Mouse (Mus musculus) lung, adult 2 months (tissue): Measurements from ENCODE around the gene Snapc1. TPM values are rescaled to one million over a fixed set of nuclear protein-coding genes. Genes with fewer than 3 reads are reported as not detected.
A peak's percentile ranks its signal among the peaks of the same experiment; 100 is the strongest.

Experiments
- DNase-seq: peaks from one replicate; pipeline ENCODE4 v3.0.0; 2022
- H3K4me1 ChIP-seq: fragments of 200-500 bp; 2 replicates; pipeline ENCODE4 v1.6.1; 2011; ENCODE audit warnings: low read length; ENCODE audit not compliant: control insufficient read depth, insufficient read depth
- H3K4me3 ChIP-seq: fragments of 200-500 bp; replicated peaks from 2 replicates; pipeline ENCODE3; 2011; ENCODE audit warnings: low read depth, mild to moderate bottlenecking, control low read depth, low read length; ENCODE audit errors: extremely low read depth
- CTCF ChIP-seq: fragments of 200-500 bp; IDR thresholded peaks from 2 replicates; pipeline ENCODE4 v1.5.1; 2011; ENCODE audit warnings: mild to moderate bottlenecking, low read length, control low read depth; ENCODE audit not compliant: insufficient read depth
- POLR2A ChIP-seq: fragments of 200-500 bp; IDR thresholded peaks from 2 replicates; pipeline ENCODE4 v1.6.1; 2011; ENCODE audit warnings: low read depth, mild to moderate bottlenecking, control low read depth, low read length, borderline replicate concordance; ENCODE audit errors: extremely low read depth
- WGBS: fragments of 180-500 bp; shearing (Covaris S2); methylation state at CpG from one replicate; pipeline ENCODE4 v1.1.7; 2018; 5-methylcytosine and 5-hydroxymethylcytosine counted together
- polyA plus RNA-seq: library from polyadenylated mRNA; depleted of rRNA; stranded (reverse); fragments of >200 nt; gene quantifications from 2 replicates; pipeline ENCODE4 v1.2.3, GENCODE M21; 2012

Snapc1 gene
- polyA plus RNA-seq, 1 experiment = 8.2 TPM

DNA sequence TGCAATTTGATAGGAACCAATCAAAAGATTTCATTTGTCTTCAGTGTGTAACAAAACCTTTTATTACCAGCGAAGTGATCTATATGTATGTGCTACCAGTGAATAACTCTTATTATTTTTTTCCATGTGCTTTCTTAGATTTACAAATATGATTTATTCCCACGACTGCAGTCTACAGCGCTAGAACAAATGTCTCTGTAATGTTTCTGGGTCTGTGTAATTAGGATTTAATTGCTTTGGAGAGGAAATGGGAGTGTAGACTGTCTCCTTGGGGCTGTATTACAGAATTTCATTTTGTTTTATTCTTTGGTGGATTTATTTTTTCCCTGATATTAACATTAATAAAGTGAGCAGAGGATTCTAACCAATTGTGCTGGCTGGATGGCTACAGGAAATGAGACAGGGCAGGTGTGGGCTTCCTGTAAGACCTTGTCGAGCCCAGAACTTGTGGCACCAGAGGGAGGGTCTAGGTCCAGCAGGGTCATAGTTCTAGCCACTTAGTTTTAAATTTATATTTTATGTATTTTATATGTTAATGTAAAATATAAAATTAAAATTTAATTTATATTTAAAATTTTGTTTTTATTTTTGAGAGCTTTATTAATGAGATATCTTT, 24.2 kb downstream of the Snapc1 start:
- H3K4me1 ChIP-seq = no peaks in the 10 kb centered on the region
- DNase-seq = no peak
- H3K4me3 ChIP-seq = no peak overlapping the region
- TF ChIP-seq POLR2A (no peak), CTCF (no peak)
- 76% methylated on average over 4 of the region's 4 CpGs for WGBS

DNA sequence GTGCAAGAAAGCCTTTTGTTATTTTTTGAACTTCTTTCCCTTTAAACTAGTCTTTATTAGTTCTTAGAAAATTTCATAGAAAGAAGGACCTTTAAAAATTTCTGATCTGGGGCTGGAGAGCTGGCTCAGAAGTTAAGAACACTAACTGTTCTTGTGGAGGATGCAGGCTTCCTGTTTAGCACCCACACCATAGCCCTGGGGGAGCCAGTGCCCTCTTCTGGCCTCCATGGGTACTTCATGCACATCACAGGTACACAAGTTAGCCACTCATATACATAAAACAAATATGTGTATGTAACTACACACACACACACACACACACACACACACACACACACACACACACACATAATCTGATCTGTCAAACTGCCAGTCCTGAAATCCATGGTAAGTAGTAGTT, 25.3 kb downstream of the Snapc1 start:
- Histone ChIP-seq H3K4me1 (no peaks in the 10 kb centered on the region), H3K4me3 (no peak overlapping the region)
- TF ChIP-seq CTCF (peak; percentile 64), POLR2A (no peak)
- DNase-seq = no peak

DNA sequence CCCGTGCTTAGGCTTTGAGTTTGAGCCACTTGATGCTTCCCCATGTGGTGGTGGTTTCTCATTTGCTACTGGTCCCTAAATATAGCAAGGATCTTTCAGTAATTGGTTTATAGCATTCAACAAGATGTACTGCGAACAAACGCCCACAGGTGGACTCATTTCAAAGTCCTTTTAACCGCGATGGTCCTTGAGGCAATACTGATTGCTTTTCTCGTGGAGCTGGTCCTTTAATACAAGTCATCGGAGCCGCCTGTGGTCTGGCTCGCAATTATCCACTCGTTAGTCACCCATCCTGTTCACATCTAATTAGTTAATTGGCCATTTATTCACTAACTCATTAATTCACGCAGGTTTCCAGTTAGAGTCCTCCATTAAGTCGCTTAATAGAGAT, 32.6 kb downstream of the Snapc1 start:
- H3K4me1 ChIP-seq = no peaks in the 10 kb centered on the region

DNA sequence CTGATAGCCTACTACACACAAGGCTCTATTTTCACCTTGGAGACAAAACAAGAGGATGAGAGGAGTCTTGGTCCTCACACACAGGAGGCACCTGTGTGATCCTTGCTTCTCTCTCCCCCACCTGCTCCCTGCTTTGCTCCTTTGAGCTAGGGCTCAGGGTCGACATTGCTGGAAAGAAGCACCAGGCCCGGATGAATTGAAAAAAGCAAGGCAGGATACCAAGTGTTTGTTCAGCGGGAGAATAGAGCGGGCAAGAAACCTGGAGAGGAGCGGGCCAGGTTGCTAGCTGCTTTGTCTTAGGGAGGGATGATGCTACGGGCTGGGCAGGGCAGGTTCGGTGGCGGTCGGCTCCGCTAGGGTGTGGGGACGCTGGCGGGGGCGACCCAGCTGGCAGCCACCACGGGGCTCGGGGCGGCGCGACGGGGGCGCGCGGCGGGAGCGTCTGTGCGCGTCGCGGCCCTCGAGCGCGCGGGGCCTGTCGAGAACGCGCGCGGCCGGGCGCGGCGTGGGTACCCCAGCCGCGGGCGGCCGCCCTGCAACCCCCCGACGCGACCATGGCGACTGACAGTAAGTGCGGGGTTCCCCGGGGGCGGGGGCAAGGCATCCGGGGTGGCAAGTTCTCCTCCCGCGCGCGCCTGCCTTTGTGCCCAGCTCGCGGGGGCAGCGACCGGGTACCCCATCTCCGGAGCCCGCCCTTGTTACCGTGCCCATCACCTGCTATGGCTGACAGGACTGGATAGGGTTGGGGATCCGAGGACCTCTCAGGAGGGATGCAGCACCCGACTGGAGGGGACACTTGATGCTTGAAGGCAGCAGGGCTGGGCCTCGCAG, 33.2 kb downstream of the Snapc1 start, which contains the start of gene Syt16:
Gene Syt16, plus strand, starts transcription at position 365 of the 831 bp plus-strand sequence.
- WGBS = 2% methylated on average over 61 of the region's 67 CpGs
- H3K4me3 ChIP-seq = no peak within 1 kb of the TSS
- no peak for DNase-seq
- TF ChIP-seq POLR2A = no peak
- TF ChIP-seq CTCF = no peak
- no peaks in the 10 kb centered on the region for H3K4me1 ChIP-seq

More for the DNA sequence above, 32.6 kb downstream of the Snapc1 start:
- 63% methylated on average over 12 of the region's 12 CpGs for WGBS
- no peak for TF ChIP-seq CTCF
- no peak for TF ChIP-seq POLR2A
- no peak overlapping the region for H3K4me3 ChIP-seq
- DNase-seq = no peak

DNA sequence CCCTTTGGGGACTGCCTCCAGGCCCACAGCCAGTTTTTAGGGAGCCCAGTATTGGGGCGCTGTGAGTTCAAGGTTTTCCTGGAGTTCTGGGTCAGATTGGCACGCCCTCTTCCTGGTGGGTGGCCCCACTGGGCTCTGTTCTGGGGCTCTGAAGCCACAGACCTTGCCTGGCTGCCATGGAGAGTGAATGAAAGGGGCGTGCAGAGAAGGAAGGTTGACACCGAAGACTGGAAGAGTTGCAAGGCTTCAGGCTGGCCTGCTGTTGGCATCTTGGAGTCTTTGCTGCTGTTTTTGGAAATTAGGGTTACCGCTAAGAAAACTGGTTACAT, 33.8 kb downstream of the Snapc1 start:
- TF ChIP-seq CTCF (no peak), POLR2A (no peak)
- no peak overlapping the region for H3K4me3 ChIP-seq
- WGBS = 49% methylated on average over 5 of the region's 5 CpGs
- no peaks in the 10 kb centered on the region for H3K4me1 ChIP-seq
- no peak for DNase-seq

DNA sequence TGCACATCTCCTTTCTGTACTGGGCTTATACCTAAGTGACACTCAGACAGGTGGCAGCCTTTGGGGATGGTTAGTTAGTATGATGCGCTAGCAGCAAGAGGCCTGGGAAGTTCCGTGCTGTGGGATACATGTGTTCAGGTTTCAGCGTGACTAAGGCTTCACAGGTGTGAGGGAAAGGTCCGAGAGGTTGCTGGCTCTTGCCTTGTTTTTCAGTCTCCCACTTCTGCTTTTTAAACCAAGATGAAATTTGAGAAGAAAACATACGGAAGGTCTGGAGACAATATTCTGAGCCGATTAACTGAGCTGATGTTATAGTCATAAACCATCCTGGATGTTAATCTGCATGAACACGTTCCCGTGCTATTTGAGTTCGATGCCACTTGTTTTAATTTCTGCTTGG, 38.2 kb downstream of the Snapc1 start:
- DNase-seq = no peak

DNA sequence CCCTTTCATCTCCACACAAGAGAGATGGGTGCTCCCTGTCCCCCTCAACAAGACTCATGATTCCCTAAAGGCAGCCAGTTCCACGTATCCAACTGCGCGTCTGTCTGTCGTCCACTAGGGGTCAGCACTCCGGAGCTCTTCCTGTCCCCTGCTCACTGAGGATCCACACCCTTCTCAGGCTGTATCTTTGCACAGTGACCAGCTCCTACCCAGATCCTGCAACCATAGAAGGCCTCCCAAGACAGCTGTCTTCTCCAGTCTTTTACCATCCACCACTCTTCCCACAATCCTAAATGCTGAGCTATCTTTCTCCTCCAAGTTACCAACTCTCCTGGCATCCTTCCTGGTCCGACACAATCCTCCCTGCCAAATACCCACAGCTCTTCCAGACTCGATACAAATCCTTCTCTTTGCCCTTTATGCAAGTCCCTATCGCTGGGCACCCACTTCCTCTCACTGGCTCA, 45.2 kb downstream of the Snapc1 start:
- peak; percentile 27 for DNase-seq
- WGBS = 20% methylated on average over 8 of the region's 8 CpGs

More for the DNA sequence above, 38.2 kb downstream of the Snapc1 start:
- WGBS = 83% methylated on average over 9 of the region's 9 CpGs
- TF ChIP-seq CTCF = no peak
- no peak for TF ChIP-seq POLR2A
- Histone ChIP-seq H3K4me1 (no peaks in the 10 kb centered on the region), H3K4me3 (no peak overlapping the region)

DNA sequence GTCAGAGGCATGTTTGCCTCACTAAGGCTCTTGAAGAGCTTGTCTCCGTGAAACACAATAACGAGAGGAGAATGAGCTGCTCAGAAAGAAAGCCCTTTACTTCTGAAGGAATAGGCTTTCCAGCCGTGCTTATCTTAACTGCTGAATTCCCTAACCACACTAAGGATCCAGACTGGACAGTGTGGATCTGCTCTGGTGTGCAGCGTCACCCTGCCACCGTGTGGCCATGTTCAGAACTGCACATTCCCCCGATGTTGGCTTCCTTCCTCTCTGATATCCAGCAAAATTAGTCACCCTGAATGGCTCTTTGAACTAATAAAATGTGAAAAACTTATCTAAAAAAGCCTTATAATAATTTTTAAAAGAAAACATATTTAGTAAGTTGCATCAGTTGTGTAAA, 49.5 kb downstream of the Snapc1 start:
- TF ChIP-seq POLR2A (no peak), CTCF (peak; percentile 100)
- H3K4me3 ChIP-seq = no peak overlapping the region
- WGBS = under 1% methylated on average over 6 of the region's 6 CpGs

More for the DNA sequence above, 45.2 kb downstream of the Snapc1 start:
- Histone ChIP-seq H3K4me1 (0 out of 2 replicates have a peak, but pooled peaks cover 3% of the 10 kb centered on the region), H3K4me3 (no peak overlapping the region)
- TF ChIP-seq POLR2A = no peak
- peak; percentile 94 for TF ChIP-seq CTCF

DNA sequence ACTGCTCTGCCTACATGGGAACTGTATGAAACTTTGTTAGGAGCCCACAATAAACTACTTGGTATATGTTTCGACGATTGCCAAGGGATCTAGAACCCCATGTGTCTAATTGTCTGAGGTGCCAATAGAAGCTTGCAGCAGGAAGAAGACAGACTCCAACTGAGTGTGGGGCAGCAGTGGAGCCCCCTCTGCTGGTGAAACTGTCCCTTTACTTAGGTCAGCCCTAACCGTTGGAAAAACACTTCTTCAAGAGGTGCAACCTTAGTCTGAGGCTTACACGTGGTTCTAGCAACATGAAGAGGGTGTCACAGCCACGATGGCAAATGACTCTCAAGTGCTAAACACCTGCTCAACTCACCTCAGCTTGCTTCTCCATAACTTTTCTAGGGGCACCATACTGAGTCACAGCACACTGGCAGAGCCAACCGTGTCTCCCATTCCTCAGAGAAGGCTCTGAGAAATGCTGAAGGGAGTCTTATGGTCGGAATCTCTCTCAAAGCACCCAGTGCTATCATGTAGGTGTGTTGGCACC, 50.5 kb downstream of the Snapc1 start:
- DNase-seq = peak; percentile 31
- Histone ChIP-seq H3K4me1 (peaks cover 7% of the 10 kb centered on the region), H3K4me3 (no peak overlapping the region)
- 57% methylated on average over 7 of the region's 7 CpGs for WGBS
- TF ChIP-seq CTCF = peak; percentile 34; the same call in 1 of the 2 replicates
- TF ChIP-seq POLR2A = no peak

More for the DNA sequence above, 49.5 kb downstream of the Snapc1 start:
- peaks cover 7% of the 10 kb centered on the region for H3K4me1 ChIP-seq
- peak; percentile 82 for DNase-seq
